Mouse (Mus musculus) cerebellum, adult 9-10 months (tissue): Measurements from ENCODE around the gene Mafk.

ENCODE experiments used
- DNase-seq: peaks from one replicate; pipeline ENCODE4 v3.0.0; 2022

The Mafk gene

GRCm38 (mm10) chr5:139819538-139820181 is 28.3 kb downstream of the Mafk start, which contains the start of gene Tmem184a:
Gene Tmem184a, minus strand, starts transcription at chr5:139819917.
- no peak for DNase-seq

- DNase-seq, result no peak
Observed at GRCm38 (mm10) chr5:139821466-139822459, 30.4 kb downstream of the Mafk start.

- no peak for DNase-seq
Observed at GRCm38 (mm10) chr5:139824531-139824930, 33.2 kb downstream of the Mafk start.

GRCm38 (mm10) chr5:139825947-139826346 is 34.6 kb downstream of the Mafk start:
- no peak for DNase-seq

- peak; percentile 91 for DNase-seq
Observed at GRCm38 (mm10) chr5:139826357-139827055, 35.2 kb downstream of the Mafk start, which contains the start of the genes Gm26938 and Psmg3. Gene Gm26938, minus strand, starts transcription at chr5:139826407. Gene Psmg3, minus strand, starts transcription at chr5:139826885.

GRCm38 (mm10) chr5:139827593-139827992 is 36.3 kb downstream of the Mafk start:
- DNase-seq, result peak; percentile 28

- no peak for DNase-seq
Observed at GRCm38 (mm10) chr5:139829384-139829783, 38.1 kb downstream of the Mafk start.

GRCm38 (mm10) chr5:139830734-139831133 is 39.4 kb downstream of the Mafk start:
- DNase-seq, result no peak

GRCm38 (mm10) chr5:139832125-139832524 is 40.8 kb downstream of the Mafk start:
- DNase-seq, result no peak

- no peak for DNase-seq
Observed at GRCm38 (mm10) chr5:139835706-139836105, 44.4 kb downstream of the Mafk start.

GRCm38 (mm10) chr5:139838476-139838892 is 47.2 kb downstream of the Mafk start:
- DNase-seq, result peak; percentile 59

GRCm38 (mm10) chr5:139839142-139839541 is 47.8 kb downstream of the Mafk start:
- no peak for DNase-seq

- no peak for DNase-seq
Observed at GRCm38 (mm10) chr5:139849626-139850320, 58.5 kb downstream of the Mafk start.
